Mouse (Mus musculus) erythroid progenitor cell, adult 5-6 weeks (primary cell): ENCODE measurements around the gene Apaf1. TPM values are rescaled to one million over a fixed set of nuclear protein-coding genes. Genes with fewer than 3 reads are reported as not detected.

Experiments
- ATAC-seq: replicated peaks from 2 replicates; pipeline ENCODE4 v1.8.0; 2016; ENCODE audit warnings: moderate number of reproducible peaks, mild to moderate bottlenecking, moderate TSS enrichment, inconsistent platforms; ENCODE audit not compliant: poor library complexity, low FRiP score, severe bottlenecking
- total RNA-seq, 2 experiments: library from RNA; stranded (forward) in 1 of 2; stranded (reverse) in 1 of 2; fragments of 150-400 nt in 1 of 2; fragments of 186-747, 209-891 nt in 1 of 2; gene quantifications; 2 replicates each; pipeline versions ENCODE4 v1.2.3 to v1.2.4; 2015 to 2017; ENCODE audit warnings: low replicate concordance in 2 of 2

The Apaf1 gene
- total RNA-seq, 2 experiments from 2014 or later: 27.7 to 36.8 TPM

- no peak for ATAC-seq
Observed at GRCm38 (mm10) chr10:90993869-90994268, 88.7 kb downstream of the Apaf1 start.

GRCm38 (mm10) chr10:90992237-90992636 is 90.3 kb downstream of the Apaf1 start:
- no peak for ATAC-seq

GRCm38 (mm10) chr10:90990340-90990739 is 92.2 kb downstream of the Apaf1 start:
- ATAC-seq: no peak

GRCm38 (mm10) chr10:90983046-90983445 is 99.5 kb downstream of the Apaf1 start:
- ATAC-seq: no peak

- no peak for ATAC-seq
Observed at GRCm38 (mm10) chr10:90981811-90982210, 100.8 kb downstream of the Apaf1 start.

GRCm38 (mm10) chr10:90974491-90974890 is 108.1 kb downstream of the Apaf1 start:
- no peak for ATAC-seq

- no peak for ATAC-seq
Observed at GRCm38 (mm10) chr10:90974084-90974483, 108.5 kb downstream of the Apaf1 start.

- ATAC-seq: no peak
Observed at GRCm38 (mm10) chr10:90970560-90970959, 112.0 kb downstream of the Apaf1 start.

GRCm38 (mm10) chr10:90969355-90970174 is 113.0 kb downstream of the Apaf1 start:
- no peak for ATAC-seq

GRCm38 (mm10) chr10:90968247-90968646 is 114.3 kb downstream of the Apaf1 start:
- no peak for ATAC-seq

- ATAC-seq: no peak
Observed at GRCm38 (mm10) chr10:90966821-90967220, 115.7 kb downstream of the Apaf1 start.

GRCm38 (mm10) chr10:90965671-90966315 is 116.8 kb downstream of the Apaf1 start:
- ATAC-seq: no peak

- ATAC-seq: no peak
Observed at GRCm38 (mm10) chr10:90964511-90964910, 118.1 kb downstream of the Apaf1 start.

- no peak for ATAC-seq
Observed at GRCm38 (mm10) chr10:90960374-90960773, 122.2 kb downstream of the Apaf1 start.

GRCm38 (mm10) chr10:90953821-90954220 is 128.7 kb downstream of the Apaf1 start:
- no peak for ATAC-seq

- ATAC-seq: no peak
Observed at GRCm38 (mm10) chr10:90953103-90953709, 129.4 kb downstream of the Apaf1 start.

GRCm38 (mm10) chr10:90947608-90948373 is 134.8 kb downstream of the Apaf1 start:
- ATAC-seq: no peak

- no peak for ATAC-seq
Observed at GRCm38 (mm10) chr10:90947043-90947442, 135.5 kb downstream of the Apaf1 start.

GRCm38 (mm10) chr10:90942001-90942700 is 140.4 kb downstream of the Apaf1 start:
- ATAC-seq: no peak
